Mouse (Mus musculus) Patski (cell line): Measurements from ENCODE around the gene Sh2b2. TPM values are rescaled to one million over a fixed set of nuclear protein-coding genes. Genes with fewer than 3 reads are reported as not detected.

Source experiments
- ATAC-seq: fragments of 100-300 bp; one replicate; pipeline ENCODE4 v1.8.0; 2021
- CTCF ChIA-PET: fragments of 350-600 bp; sonication (Branson Sonifier 250); formaldehyde crosslinking; loops from one replicate; lab custom pipeline; 2022; ENCODE audit warnings: inconsistent platforms; lab: Charles Lee
- POLR2A ChIA-PET: fragments of 350-600 bp; sonication (Branson Sonifier 250); formaldehyde crosslinking; loops from one replicate; lab custom pipeline; 2022; ENCODE audit warnings: antibody characterized with exemption, inconsistent platforms; lab: Charles Lee
- DNase-seq: peaks from one replicate; pipeline ENCODE4 v3.0.0-alpha.2; 2011; ENCODE audit warnings: low read depth, low spot score
- H3K27me3 ChIP-seq: fragments of 371-371 bp; one replicate; pipeline ENCODE4 v1.5.1; 2021
- CTCF ChIP-seq: fragments of 100-300 bp; IDR thresholded peaks from one replicate; pipeline ENCODE4 v1.5.1; 2021
- in situ Hi-C: fragments of 300-500 bp; cut with MboI; formaldehyde crosslinking; loops from 3 replicates; pipeline ENCODE4 v1.11.1; 2018; ENCODE audit warnings: low pct_unique_long_range_greater_than_20kb, mixed read lengths
- polyA plus RNA-seq: library from polyadenylated mRNA; unstranded; gene quantifications from one replicate; pipeline ENCODE4 v1.2.3, GENCODE M21; 2021

Gene Sh2b2
- polyA plus RNA-seq, 1 experiment from 2014 or later: 8.3 TPM

GRCm38 (mm10) chr5:136266077-136266476, 19.7 kb upstream of the Sh2b2 start:
- no peaks in the 10 kb centered on the region for H3K27me3 ChIP-seq
- TF ChIP-seq CTCF: no peak
- ChIA-PET CTCF (interaction anchor here (0.9 kb wide), 1 partner anchor 441 kb away, joined by 4 read pairs; no protein-coding TSS in a partner anchor), POLR2A (interaction anchor here (1.1 kb wide), 1 partner anchor 12 kb away, joined by 3 read pairs; no protein-coding TSS in a partner anchor)
- ATAC-seq (no peak), DNase-seq (no peak)
- in situ Hi-C loops: no loop called here

- DNase-seq (no peak), ATAC-seq (no peak)
- ChIA-PET POLR2A (interaction anchor here (1.3 kb wide), 1 partner anchor 391 kb away, joined by 3 read pairs; no protein-coding TSS in a partner anchor), CTCF (interaction anchor here (2.0 kb wide), 1 partner anchor 11 kb away, joined by 8 read pairs; no protein-coding TSS in a partner anchor)
- in situ Hi-C loops: no loop called here
- no peak for TF ChIP-seq CTCF
- no peaks in the 10 kb centered on the region for H3K27me3 ChIP-seq
Observed at GRCm38 (mm10) chr5:136263342-136263741, 17.0 kb upstream of the Sh2b2 start.

- DNase-seq (peak; percentile 37), ATAC-seq (peak; percentile 37)
- ChIA-PET POLR2A (interaction anchor here (0.6 kb wide), 1 partner anchor 14 kb away, joined by 3 read pairs; no protein-coding TSS in a partner anchor), CTCF (interaction anchor here (1.0 kb wide), 1 partner anchor 60 kb away, joined by 3 read pairs; the partner anchor contains the start of gene Prkrip1)
- H3K27me3 ChIP-seq: no peaks in the 10 kb centered on the region
- peak; percentile 91 for TF ChIP-seq CTCF
- in situ Hi-C loops: no loop called here
Observed at GRCm38 (mm10) chr5:136258919-136259318, 12.6 kb upstream of the Sh2b2 start.

- ATAC-seq (peak; percentile 45), DNase-seq (peak; percentile 34)
- no peak for TF ChIP-seq CTCF
- ChIA-PET CTCF (interaction anchor here (0.9 to 3.3 kb wide), 15 partner anchors 8 to 454 kb away, joined by 3 to 26 read pairs (median 4); partner anchors contain the start of gene Prkrip1), POLR2A (interaction anchor here (0.7 to 1.8 kb wide), 3 partner anchors 35 to 54 kb away, joined by 3 to 8 read pairs (median 4); partner anchors contain the start of gene Prkrip1)
- H3K27me3 ChIP-seq: no peaks in the 10 kb centered on the region
- in situ Hi-C loops: loop anchor here (5.0 kb wide), 1 partner anchor 504 kb away; no protein-coding TSS in a partner anchor
Observed at GRCm38 (mm10) chr5:136252899-136253298, 6.5 kb upstream of the Sh2b2 start.

- DNase-seq: no peak
- ATAC-seq: no peak
- ChIA-PET POLR2A (interaction anchor here (0.6 kb wide), 1 partner anchor 25 kb away, joined by 3 read pairs; no protein-coding TSS in a partner anchor), CTCF (interaction anchor here (0.7 to 3.3 kb wide), 4 partner anchors 20 to 455 kb away, joined by 3 to 26 read pairs (median 4); partner anchors contain the start of gene Prkrip1)
- in situ Hi-C loops: loop anchor here (5.0 kb wide), 1 partner anchor 506 kb away; no protein-coding TSS in a partner anchor
- TF ChIP-seq CTCF: no peak
- H3K27me3 ChIP-seq: no peaks in the 10 kb centered on the region
Observed at GRCm38 (mm10) chr5:136251004-136251403, 4.6 kb upstream of the Sh2b2 start.

GRCm38 (mm10) chr5:136248441-136248840, 2.1 kb upstream of the Sh2b2 start:
- TF ChIP-seq CTCF: no peak

GRCm38 (mm10) chr5:136245541-136246451, 560 bp downstream of the Sh2b2 start:
- H3K27me3 ChIP-seq: no peaks in the 10 kb centered on the region
- CTCF ChIA-PET: no interaction called here
- DNase-seq (no peak), ATAC-seq (no peak)
- no peak for TF ChIP-seq CTCF
- POLR2A ChIA-PET: no interaction called here
- in situ Hi-C loops: loop anchor here (5.0 kb wide), 1 partner anchor 48 kb away; the partner anchor contains the start of gene Prkrip1

More at GRCm38 (mm10) chr5:136248441-136248840, 2.1 kb upstream of the Sh2b2 start:
- CTCF ChIA-PET: interaction anchor here (1.0 kb wide), 1 partner anchor 46 kb away, joined by 3 read pairs; no protein-coding TSS in a partner anchor
- H3K27me3 ChIP-seq: no peaks in the 10 kb centered on the region
- in situ Hi-C loops: loop anchor here (5.0 kb wide), 1 partner anchor 51 kb away; the partner anchor contains the start of gene Prkrip1
- POLR2A ChIA-PET: interaction anchor here (0.6 to 1.1 kb wide), 2 partner anchors 15 to 199 kb away, joined by 3 to 8 read pairs; no protein-coding TSS in a partner anchor
- ATAC-seq (no peak), DNase-seq (no peak)

- ATAC-seq (peak; percentile 56), DNase-seq (peak; percentile 44)
- CTCF ChIA-PET: interaction anchor here (1.3 to 2.6 kb wide), 2 partner anchors 19 to 43 kb away, joined by 5 to 11 read pairs; no protein-coding TSS in a partner anchor
- H3K27me3 ChIP-seq: no peaks in the 10 kb centered on the region
- POLR2A ChIA-PET: interaction anchor here (0.6 to 1.3 kb wide), 2 partner anchors 11 to 14 kb away, joined by 3 to 4 read pairs; no protein-coding TSS in a partner anchor
- no peak for TF ChIP-seq CTCF
- in situ Hi-C loops: loop anchor here (5.0 kb wide), 1 partner anchor 48 kb away; the partner anchor contains the start of gene Prkrip1
Observed at GRCm38 (mm10) chr5:136244762-136245540, 1.4 kb downstream of the Sh2b2 start.
